Mouse (Mus musculus) heart, adult 8-10 months (tissue): ENCODE data around the gene Tdp2. TPM values are rescaled to one million over a fixed set of nuclear protein-coding genes. Genes with fewer than 3 reads are reported as not detected.

Source experiments
- DNase-seq: peaks from one replicate; pipeline ENCODE4 v3.0.0; 2022; ENCODE audit warnings: low spot score
- total RNA-seq, 4 experiments: library from RNA; stranded (reverse); gene quantifications; 2 replicates each; pipeline ENCODE4 v1.2.4; 2022

Tdp2 gene
- 10 to 100 TPM; 11.3 to 14.2 (median 13.3) TPM for total RNA-seq

DNA sequence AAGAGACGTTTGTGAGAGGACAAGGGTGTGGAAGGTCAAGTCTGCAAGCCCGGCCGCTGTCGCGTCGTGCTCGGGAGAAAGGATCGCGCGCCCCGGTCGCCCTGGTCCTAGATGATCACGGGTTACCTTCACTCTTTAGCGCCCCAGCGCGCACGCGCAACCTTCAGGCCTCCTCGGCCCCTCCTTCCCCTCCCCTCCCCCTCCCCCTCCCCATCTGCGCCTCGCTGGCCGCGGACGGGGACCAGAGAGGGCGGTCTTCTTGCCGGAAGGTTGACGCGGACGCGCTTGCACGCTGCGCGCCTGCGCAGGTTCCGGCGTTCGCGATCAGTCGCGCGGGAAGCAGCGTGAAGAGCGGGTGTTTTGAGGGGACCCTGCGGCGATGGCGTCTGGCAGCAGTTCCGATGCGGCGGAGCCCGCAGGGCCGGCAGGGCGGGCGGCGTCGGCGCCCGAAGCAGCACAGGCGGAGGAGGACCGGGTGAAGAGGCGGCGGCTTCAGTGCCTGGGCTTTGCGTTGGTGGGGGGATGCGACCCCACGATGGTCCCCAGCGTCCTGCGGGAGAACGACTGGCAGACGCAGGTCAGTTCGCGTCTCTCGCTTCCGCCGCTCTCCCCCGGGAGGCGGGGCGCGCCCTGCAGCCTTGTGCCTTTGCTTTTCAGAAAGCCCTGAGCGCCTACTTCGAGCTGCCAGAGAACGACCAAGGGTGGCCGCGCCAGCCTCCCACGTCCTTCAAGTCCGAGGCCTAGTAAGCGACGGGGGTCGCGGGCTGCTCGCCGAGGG, at the start of gene Tdp2, which contains the start of gene Acot13:
TSS of gene Tdp2 (plus strand) at position 327 of the 778 bp plus-strand sequence.
TSS of gene Acot13 (minus strand) at position 188 of the 778 bp plus-strand sequence.
- peak; percentile 91 for DNase-seq

DNA sequence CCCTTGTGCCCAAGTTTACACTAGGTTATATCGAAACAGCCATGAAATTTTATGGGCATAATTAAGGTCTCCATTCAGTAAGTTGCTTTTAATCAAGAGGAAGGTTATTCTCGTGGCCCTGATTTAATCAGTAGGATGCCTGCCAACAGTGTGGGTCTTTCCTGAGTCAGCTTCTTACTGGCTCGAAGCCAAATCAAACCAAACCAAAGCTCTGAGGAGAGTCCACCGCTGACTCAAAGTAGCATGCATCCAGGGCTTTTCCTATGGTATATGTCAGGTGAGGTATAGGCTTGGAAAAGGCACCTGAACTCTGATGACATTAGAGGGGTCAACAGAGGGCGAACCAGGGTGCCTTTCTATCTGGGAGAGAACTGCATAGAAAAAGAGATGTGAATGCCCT, 49.6 kb upstream of the Tdp2 start:
- DNase-seq = no peak

DNA sequence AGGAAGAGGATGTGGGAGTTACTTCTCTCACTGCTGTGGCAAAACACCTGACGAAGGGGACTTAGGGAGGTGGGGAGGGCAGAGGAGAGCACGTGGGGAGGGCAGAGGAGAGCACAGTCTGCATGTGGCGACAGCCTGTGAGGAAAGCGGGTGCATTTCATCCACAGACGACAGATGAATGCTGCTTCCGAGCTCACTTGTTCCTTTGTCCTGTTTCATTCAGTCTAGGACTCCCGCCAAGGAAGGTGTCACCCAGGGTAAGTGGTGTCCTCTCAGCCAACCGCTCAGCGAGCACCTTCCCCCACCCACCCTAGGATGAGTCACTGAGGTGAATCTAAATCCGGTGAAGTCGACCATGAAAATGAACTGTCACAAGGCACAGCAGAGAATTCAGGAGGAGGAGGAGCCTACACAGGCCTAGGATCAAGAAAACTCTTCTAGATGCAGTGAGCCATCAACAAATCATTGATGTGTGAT, 45.4 kb upstream of the Tdp2 start:
- DNase-seq = peak; percentile 35

DNA sequence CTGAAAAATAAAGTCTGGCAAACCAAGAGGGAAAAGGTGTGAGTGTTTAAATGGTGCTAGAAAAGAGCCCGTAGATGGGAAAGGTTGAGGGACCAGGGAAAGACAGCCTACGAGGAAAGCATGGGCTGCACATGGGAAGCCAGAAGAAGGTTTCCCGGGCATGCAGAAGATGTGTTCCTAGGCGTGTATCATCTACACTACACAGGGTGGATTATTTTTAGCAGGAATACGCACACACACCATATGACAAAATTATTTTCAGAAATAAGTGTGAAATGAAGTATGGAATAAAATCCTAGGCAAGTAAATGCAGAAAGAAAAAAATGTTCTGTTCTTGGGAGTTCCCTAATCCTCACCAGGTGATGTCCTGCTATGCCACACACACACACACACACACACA, 44.0 kb upstream of the Tdp2 start:
- DNase-seq = no peak

DNA sequence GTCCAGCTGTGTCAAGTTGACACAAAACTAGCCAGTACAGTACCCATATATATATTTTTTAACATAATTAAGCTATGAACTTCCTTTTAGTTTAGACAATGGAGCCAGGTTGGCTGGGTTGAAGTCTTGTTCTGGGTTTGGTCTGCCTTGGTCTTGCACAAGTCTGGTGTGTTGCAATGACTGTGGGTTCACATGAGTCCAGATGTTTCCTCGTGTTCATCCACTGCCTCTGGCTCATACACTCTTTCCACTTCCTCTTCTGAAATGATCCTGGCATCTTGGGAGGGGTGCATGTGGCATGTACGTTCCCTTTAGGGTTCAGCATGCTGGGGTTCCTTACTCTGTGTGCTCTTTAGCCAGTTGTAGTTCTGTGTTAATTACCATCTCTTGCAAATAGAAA, 40.1 kb upstream of the Tdp2 start:
- DNase-seq = peak; percentile 59

DNA sequence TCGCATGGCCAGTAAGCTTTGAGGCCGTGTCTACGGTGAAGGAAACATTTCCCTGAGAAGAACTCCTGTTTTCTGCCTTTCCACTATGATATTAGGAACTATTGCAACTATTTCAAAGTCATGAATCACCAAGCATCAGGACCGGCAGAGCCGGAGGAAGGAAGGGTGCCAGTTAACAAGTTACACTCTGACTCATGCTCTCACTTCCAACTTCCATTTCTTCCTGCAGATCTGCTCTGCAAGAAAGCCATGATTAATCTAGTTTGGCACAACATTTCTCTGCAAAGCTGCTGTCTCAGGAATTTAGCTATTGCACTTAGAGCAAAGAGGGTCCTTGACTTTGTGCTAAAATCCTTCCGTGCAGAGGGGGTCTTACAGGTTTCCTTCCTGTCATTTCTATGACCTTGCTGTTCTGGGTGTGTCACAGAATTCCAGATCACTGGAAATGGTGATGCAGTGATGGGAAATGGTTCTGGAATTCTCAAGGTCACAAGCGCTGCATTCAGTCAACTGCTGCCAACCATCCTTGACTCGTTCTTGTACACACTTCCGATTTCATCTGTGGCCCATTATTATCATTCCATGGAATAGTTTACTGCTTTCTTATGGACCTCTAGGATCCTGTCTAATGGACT, 39.0 kb upstream of the Tdp2 start:
- DNase-seq = peak; percentile 44

DNA sequence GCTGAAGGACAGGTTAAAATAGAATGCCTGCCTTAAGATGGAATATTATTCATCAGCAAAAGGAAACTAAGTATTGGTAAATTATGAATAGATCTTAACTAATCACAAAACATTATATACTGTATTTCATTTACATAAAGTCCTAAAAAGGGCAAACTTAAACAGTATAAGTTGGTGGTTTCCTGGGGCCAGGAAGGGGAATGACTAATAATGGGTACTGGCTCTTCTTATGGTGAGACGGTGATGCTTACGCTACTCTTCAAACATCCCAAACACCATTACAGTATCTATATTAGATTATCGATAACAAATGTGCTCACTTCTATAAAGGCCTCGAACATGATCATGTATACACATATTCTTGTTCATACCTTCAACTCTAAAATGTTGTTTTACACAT, 32.8 kb upstream of the Tdp2 start:
- DNase-seq = no peak

DNA sequence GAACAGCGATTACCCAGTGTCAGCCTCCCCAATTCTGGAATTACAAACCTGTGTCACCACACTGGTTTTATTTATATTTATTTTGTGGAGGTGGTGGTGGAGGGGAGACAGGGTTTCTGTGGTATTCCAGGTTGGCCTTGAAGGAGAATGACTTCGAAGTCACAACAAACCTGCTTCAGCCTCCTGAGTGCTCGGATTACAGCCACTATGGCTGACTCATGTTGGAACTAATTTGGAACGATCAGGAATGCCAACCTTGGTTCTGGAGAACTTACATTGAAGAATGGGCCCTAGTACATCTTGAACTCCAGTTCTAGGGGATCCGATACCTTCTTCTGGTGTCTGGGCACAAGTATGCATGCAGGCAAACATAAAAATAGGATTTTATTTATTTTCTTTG, 32.1 kb upstream of the Tdp2 start:
- no peak for DNase-seq

DNA sequence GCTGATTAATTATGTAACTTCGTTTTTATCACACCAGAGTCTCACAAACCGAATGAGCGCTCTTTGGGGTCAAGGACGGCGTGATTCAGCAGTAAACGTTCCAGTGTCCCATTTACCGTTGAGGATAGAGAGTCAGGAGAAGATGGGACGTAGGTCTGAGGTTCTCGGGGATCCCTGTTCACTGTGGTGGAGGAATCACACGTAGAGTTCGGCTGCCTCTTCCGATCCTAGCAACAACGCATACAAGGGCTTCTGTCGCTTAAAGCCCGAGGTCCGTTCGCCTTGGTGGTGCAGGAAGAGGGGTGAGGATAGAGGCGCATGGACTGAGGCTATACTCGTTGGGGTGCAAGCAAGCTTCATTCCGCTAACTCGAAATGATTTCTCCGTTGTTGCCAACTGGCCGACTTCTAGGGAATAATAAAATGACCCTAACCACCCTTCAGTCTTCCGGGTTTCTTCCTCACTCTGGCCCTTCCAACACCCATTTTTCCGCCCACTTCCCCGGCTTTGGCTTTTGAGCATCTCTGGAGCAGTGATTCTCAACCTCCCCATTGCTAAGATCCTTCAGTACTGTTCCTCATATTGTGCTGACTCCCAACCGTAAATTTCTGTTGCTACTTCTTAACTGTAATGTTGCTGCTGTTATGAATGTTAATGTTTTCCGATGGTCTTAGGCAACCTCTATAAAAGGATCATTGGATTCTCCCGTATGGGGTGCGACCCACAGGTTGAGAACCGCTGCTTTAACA, 31.4 kb upstream of the Tdp2 start:
- peak; percentile 57 for DNase-seq

DNA sequence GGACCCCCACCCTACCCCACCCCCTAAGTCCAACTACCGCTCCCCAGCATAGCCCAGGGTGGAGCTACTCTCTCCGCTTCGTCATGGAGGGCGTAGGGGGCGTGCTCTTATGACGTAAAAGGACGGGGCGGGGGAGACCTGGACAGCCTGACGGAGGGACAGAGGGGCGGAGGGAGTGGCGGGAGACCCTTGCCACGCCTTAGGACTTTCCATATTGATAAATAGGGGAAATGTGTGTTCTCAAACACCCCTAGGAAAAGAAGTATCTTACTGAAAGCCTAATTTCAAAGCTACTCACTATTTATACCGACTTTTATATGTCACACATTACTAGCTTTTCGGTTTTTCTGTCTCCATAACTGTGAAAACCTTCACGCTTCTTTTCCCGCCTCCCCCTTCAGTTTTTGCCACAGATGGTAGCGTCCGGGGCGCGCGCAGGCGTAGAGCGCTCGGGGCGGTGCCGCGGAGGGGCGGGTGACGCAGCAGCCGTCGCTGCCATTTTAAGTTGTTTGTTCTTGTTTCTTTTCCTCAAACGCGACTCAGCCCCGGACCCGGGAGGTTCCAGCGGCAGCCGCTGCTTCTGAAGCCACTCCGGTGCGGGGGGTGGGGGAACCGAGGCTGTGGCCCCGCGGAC, 30.7 kb upstream of the Tdp2 start:
- peak; percentile 98 for DNase-seq

DNA sequence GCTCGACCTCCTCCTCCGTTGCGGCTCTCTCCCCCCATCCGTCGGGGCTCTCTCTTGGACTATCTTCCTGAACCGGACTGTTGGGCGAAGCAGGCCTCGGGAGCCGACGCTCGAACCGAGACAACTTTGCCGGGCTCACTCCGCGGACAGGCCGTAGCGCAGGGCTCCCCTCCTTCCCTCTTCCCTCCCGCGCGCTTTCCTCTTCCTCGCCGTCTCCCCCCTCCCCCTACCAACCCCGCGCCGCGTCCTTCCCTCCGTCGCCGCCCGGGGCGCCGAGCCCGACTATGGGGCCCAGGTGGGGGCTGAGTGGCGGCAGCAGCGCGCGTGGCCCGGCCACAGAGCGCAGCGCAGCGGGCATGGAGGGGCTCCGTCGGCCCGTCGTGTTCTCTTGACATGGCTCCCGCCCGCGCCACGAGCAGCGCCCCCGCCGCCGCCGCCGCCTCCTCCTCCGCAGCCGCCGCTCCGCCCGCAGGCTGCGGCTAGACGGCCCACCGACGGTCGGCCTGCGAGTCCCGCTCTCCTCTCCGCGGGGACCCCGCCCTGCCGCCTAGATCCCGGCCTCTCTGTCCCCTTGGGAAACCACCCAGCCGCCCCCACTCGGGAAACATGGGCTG, 30.1 kb upstream of the Tdp2 start, which contains the start of gene BC005537:
TSS of gene BC005537 (plus strand) at position 350 of the 614 bp plus-strand sequence.
- no peak for DNase-seq

DNA sequence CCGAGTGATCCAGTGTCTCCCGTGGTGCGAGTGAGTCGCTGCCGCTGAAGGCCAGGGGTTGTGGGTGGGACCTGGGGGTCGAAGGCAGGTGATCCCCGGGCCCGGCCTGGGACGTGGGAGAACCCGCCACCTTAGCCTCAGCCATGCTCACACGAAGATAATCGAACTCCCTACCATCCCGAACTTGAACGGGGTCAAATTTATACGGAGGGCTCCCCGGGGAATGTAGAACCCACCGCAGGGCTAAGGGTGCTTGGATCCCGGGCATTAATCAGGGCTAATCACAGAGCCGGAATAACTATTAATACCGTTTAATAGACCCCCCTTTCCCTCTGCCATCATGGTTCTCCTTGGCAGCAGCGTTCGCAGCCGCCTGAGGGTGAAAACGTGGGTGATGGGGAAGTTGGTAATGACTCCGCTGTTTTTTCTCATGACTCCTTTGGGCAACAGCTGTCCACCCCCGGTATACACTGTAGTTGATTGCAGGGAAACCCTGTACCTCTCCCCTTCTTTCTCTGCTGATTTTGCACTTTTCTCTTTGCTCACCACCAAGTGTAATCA, 29.3 kb upstream of the Tdp2 start:
- no peak for DNase-seq

DNA sequence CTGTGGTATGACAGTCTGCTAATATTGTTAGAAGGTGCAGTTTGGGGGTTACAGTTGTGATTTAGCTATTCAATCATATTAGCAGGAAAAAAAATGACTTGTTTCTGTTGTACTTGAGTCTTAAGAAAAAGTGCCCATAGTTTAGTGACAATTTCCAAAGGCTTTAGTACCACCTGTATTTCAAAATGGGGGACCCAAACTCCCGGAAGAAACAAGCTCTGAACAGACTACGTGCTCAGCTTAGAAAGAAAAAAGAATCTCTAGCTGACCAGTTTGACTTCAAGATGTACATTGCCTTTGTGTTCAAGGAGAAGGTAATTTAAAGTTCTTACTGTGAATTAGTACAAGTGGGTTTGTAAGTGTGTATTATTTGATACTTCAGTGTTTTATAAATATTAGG, 28.3 kb upstream of the Tdp2 start:
- DNase-seq = no peak

DNA sequence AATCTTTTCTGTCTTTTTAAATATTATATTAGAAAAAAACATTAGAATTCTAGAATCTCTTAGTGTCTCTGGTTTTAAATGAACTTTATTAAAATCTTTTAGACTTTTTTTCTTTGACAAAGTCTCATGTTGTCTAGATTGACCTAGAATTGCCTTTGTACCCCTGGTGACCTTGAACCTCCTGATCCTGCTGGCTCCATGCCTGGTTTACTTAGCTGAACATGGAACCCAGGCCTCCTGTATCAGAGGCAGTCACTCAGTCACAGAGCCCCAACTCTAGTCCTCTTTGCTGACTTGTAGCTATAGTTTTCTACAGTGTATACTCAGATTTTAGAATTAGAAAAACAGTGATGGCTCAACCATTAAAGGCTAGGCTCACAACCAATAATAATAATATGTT, 25.4 kb upstream of the Tdp2 start:
- no peak for DNase-seq

DNA sequence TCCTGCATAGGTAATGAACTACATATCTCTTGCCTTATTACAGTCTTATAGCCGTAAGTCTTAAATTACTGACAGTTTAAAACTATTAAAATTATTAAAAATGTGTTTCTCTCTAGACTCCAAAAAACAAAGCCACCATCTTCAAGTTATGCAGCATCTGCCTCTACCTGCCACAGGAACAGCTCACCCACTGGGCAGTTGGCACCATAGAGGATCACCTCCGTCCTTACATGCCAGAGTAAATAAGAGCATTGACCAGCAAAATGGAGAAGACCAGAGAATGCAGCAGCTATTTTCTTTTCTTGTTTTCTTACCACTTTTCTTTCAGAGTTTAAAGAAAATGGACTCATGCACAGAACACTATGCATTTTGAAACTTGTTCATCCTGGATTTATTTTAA, 19.0 kb upstream of the Tdp2 start:
- no peak for DNase-seq

DNA sequence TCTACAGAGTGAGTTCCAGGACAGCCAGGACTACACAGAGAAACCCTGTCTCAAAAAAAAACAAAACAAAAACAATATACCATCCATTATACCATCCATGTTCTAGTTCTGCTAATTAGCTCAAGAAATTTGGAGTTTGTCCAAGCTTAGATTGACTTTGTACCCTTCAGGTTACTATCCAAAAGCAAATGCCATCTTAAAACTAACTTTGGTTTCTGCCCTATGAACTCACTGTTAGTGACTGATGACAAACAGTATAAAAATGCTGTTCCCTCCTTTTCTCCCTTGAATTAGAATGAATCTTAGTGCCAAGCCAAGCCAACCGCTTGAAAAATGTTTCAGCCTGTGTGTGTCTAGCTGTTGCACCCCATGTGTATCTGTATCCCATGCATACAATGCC, 16.9 kb upstream of the Tdp2 start:
- no peak for DNase-seq

DNA sequence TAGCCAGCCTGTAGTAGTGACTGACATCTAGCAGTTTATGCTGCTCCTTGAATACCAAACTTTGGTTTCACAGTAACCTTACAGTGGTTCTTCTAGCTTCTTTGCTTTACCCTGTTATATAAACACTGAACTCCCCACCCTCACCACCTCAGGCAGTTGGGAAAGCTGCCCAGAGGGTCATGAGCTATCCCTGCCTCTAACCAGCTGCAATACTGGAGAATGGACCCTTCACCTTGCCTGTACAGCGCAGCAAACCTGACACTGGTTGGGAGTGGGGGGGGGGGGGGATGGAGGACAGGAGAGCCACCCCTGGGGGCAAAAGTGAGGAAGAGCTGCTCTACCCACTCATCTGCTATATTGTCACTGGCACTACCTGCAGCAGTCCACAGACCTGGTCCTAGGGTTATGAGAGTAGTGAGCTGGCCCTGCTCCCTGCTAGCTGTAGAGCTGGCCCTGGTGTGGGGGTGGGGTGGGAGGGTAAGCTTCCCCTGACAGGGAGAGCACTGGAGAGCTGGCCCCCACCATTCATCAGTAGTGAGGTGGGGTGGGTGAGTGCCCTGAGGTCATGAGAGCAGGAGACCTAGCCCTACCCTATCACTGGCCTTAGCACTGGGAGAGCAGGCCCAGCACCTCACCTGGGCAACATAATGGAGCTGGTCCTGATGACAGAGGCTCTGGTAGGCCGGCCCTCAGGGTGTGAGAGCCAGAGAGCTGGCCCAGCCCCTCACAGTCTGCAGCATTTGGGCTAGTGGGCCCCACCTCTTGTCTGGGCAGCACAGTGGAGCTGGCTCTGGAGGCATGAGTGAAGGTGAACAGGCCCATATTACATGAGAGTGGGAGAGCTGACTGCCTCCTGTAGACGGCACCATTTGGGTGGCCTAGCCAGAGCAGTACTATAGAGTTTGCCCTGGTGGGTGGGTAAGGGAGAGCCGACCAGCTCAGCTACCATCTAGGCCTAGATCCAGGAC, 15.1 kb upstream of the Tdp2 start:
- no peak for DNase-seq

DNA sequence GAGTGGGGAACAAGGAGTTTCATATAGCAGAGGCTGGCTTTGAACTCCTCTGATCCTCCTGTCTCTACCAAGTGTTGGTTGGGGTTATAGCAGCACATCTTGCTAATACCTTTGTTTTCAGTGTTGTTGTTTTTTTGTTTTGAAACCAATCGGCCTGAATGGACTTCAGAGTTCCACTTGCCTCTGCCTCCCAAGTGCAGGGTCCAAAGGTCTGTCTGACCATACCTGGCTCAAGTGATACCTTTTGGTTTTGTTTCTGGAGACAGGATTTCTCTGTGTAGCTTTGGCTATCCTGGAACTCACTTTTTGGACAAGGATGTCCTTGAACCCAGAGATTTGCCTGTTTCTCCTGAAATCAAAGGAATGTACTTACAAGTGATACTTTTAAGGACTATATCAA, 11.5 kb upstream of the Tdp2 start:
- no peak for DNase-seq

DNA sequence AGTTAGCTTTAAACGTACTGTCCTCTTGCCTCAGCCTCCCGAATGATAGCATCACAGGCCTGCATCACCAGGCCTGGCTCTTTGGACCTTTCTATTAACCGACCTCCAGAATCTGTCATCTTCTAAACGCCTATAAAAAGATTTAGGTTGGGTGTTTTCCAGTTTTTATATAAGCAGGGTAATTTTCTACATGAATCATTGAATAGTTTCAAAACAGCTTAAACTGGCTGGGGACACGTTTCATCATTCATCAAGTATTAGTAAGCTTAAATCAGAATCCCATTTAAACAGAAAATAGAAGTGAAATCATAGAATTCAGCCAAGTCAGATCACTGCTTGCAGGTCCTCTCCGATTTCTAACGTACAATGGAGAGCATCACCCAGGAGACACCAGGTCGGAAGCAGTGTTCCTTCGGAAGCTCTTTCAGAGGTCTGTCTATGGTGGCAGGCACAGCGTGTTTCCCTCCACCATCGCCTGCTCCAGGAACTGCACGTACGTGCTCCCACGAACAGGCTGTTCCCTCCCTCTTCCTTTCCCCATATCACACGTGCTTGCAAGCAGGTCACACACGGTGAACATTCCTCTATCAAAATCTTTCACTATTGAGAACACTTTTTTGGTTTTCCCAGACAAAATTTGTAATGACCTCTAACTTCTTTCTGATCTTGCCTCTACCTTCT, 8.7 kb upstream of the Tdp2 start:
- no peak for DNase-seq
